Mouse (Mus musculus): ENCODE measurements around the gene Phkb. TPM values are rescaled to one million over a fixed set of nuclear protein-coding genes. Genes with fewer than 3 reads are reported as not detected.

The Phkb gene
- polyA plus RNA-seq, 1 experiment from 2014 or later, result 51.5 TPM

GRCm38 (mm10) chr8:86087468-86087867, 246.7 kb downstream of the Phkb start:
- Histone ChIP-seq H3K27ac (no peak overlapping the region), H3K4me3 (replicated peaks) (no peak overlapping the region), H3K9ac (replicated peaks) (no peak overlapping the region), H3K36me3 (no peaks in the 10 kb centered on the region), H3K4me1 (replicated peaks) (0 out of 2 replicates have a peak, but pooled peaks cover 2% of the 10 kb centered on the region), H3K9me3 (no peaks in the 10 kb centered on the region), H3K27me3 (no peaks in the 10 kb centered on the region), H3K4me2 (no peak overlapping the region)
- no peak for ATAC-seq (ENCODE audit: insufficient number of reproducible peaks, insufficient read depth, low FRiP score, low TSS enrichment, low read depth)
- 70% methylated on average over 1 of the region's 1 CpGs for WGBS

GRCm38 (mm10) chr8:86090666-86091065, 249.9 kb downstream of the Phkb start:
- Histone ChIP-seq H3K27ac (no peak overlapping the region), H3K4me3 (replicated peaks) (no peak overlapping the region), H3K27me3 (no peaks in the 10 kb centered on the region), H3K36me3 (no peaks in the 10 kb centered on the region), H3K4me2 (no peak overlapping the region), H3K9ac (replicated peaks) (no peak overlapping the region), H3K9me3 (no peaks in the 10 kb centered on the region), H3K4me1 (replicated peaks) (no peaks in the 10 kb centered on the region)
- ATAC-seq (ENCODE audit: insufficient number of reproducible peaks, insufficient read depth, low FRiP score, low TSS enrichment, low read depth), result no peak
- WGBS, result 85% methylated on average over 10 of the region's 10 CpGs

Other genes starting within 250 kb of the Phkb start
- 14.0 and 16.1 TPM in 2 replicates for gene Neto2, start 140.0 kb upstream of the Phkb start, polyA plus RNA-seq (2016; fragmentation: Nextera tagmentation; extraction: Ambion mirVana)
- 66.6 and 67.9 TPM in 2 replicates for gene Itfg1, start within 50 bp of the Phkb start, polyA plus RNA-seq (2016; fragmentation: Nextera tagmentation; extraction: Ambion mirVana)

All from limb, embryonic 12.5 days (tissue).